Mouse (Mus musculus) G1E (cell line): ENCODE results near the gene Lct. TPM values are rescaled to one million over a fixed set of nuclear protein-coding genes. Genes with fewer than 3 reads are reported as not detected.

ENCODE experiments used
- ATAC-seq: 2 replicates; pipeline ENCODE4 v1.8.0; 2016; ENCODE audit warnings: mild to moderate bottlenecking; ENCODE audit not compliant: insufficient number of reproducible peaks, poor library complexity, low FRiP score, severe bottlenecking; ENCODE audit errors: extremely low read depth
- DNase-seq: peaks from one replicate; pipeline ENCODE4 v3.0.0; 2012; ENCODE audit warnings: low spot score
- H3K27me3 ChIP-seq: 2 replicates; pipeline ENCODE4 v1.6.1; 2012; ENCODE audit warnings: mild to moderate bottlenecking, low read length, inconsistent platforms; ENCODE audit not compliant: insufficient read depth
- H3K36me3 ChIP-seq: replicated peaks from 2 replicates; pipeline ENCODE3; 2012; ENCODE audit warnings: mild to moderate bottlenecking, inconsistent platforms
- H3K4me1 ChIP-seq: 2 replicates; pipeline ENCODE4 v1.6.1; 2012; ENCODE audit warnings: low read depth, low read length, inconsistent platforms, mixed read lengths; ENCODE audit not compliant: insufficient read depth
- H3K4me3 ChIP-seq: 2 replicates; pipeline ENCODE4 v1.5.1; 2012; ENCODE audit warnings: low read depth, mild to moderate bottlenecking, inconsistent platforms, low read length, moderate library complexity, mixed read lengths
- H3K9me3 ChIP-seq: replicated peaks from 2 replicates; pipeline ENCODE4 v1.6.1; 2012; ENCODE audit warnings: inconsistent platforms
- CTCF ChIP-seq: IDR thresholded peaks from 2 replicates; pipeline ENCODE4 v1.5.1; 2012; ENCODE audit warnings: low read depth, low read length, inconsistent platforms, mixed read lengths
- GATA1 ChIP-seq: IDR thresholded peaks from 2 replicates; pipeline ENCODE4 v1.6.1; 2012; ENCODE audit warnings: borderline replicate concordance, low read length, inconsistent platforms, mixed read lengths
- GATA2 ChIP-seq: IDR thresholded peaks from 2 replicates; pipeline ENCODE4 v1.6.1; 2012; ENCODE audit warnings: low read depth, low read length, inconsistent platforms, borderline replicate concordance
- POLR2AphosphoS5 ChIP-seq: IDR thresholded peaks from 2 replicates; pipeline ENCODE4 v1.6.1; 2012; ENCODE audit warnings: low read depth, low read length, inconsistent platforms; ENCODE audit not compliant: insufficient replicate concordance
- TAL1 ChIP-seq: conservative IDR thresholded peaks from 2 replicates; pipeline ENCODE4 v1.6.1; 2012; ENCODE audit warnings: low read depth, low read length, inconsistent platforms, mixed read lengths
- polyA plus RNA-seq: library from polyadenylated mRNA; stranded (reverse); fragments of >175 nt; gene quantifications from 2 replicates; pipeline ENCODE4 v1.2.3, GENCODE M21; 2012
- total RNA-seq, 2 experiments: library from RNA; stranded (forward) in 1 of 2; stranded (reverse) in 1 of 2; fragments of 200-1000 nt in 1 of 2; fragments of >200 nt in 1 of 2; fragmentation: Nextera tagmentation in 1 of 2; gene quantifications; 2 replicates each; pipeline ENCODE4 v1.2.3; 2014 to 2017

Gene Lct
- total and polyA plus RNA-seq, 3 experiments = 0.15 to 0.22 TPM; not detected in 1

GRCm38 (mm10) chr1:128243996-128244726, 84.0 kb downstream of the Lct start:
- ATAC-seq = peak; percentile 94
- Histone ChIP-seq H3K4me3 (peak overlapping the region; percentile 84), H3K36me3 (peaks cover 15% of the 10 kb centered on the region), H3K4me1 (peaks cover 26% of the 10 kb centered on the region), H3K27me3 (no peaks in the 10 kb centered on the region), H3K9me3 (no peaks in the 10 kb centered on the region)
- TF ChIP-seq TAL1 = no peak
- no peak for TF ChIP-seq GATA1
- TF ChIP-seq CTCF = no peak
- no peak for TF ChIP-seq POLR2AphosphoS5
- TF ChIP-seq GATA2 = no peak
- DNase-seq = peak; percentile 97

- Histone ChIP-seq H3K36me3 (peaks cover 19% of the 10 kb centered on the region), H3K4me3 (peak within 1 kb of the TSS; percentile 84), H3K27me3 (no peaks in the 10 kb centered on the region), H3K9me3 (no peaks in the 10 kb centered on the region), H3K4me1 (peaks cover 26% of the 10 kb centered on the region)
- ATAC-seq = no peak
- TF ChIP-seq TAL1 (no peak), GATA2 (no peak), POLR2AphosphoS5 (no peak), GATA1 (no peak), CTCF (no peak)
- DNase-seq = no peak
Observed at GRCm38 (mm10) chr1:128243627-128243995, 84.5 kb downstream of the Lct start, which contains the start of gene Ubxn4. Ubxn4 (plus strand) TSS chr1:128243964.

- no peak for ATAC-seq
- Histone ChIP-seq H3K9me3 (no peaks in the 10 kb centered on the region; the same call in 1 of the 2 replicates), H3K36me3 (peaks cover 89% of the 10 kb centered on the region), H3K4me3 (no peak overlapping the region), H3K4me1 (no peaks in the 10 kb centered on the region), H3K27me3 (no peaks in the 10 kb centered on the region)
- TF ChIP-seq GATA2 (no peak), POLR2AphosphoS5 (no peak), CTCF (no peak), TAL1 (no peak), GATA1 (no peak)
- no peak for DNase-seq
Observed at GRCm38 (mm10) chr1:128235181-128235580, 92.9 kb downstream of the Lct start.

Other genes with a start within 250 kb of the Lct start
- gene Zranb3, start 225.3 kb downstream of the Lct start, total RNA-seq (2014; fragmentation: Nextera tagmentation) = 29.3 and 31.7 TPM in 2 replicates
- gene Zranb3, start 225.3 kb downstream of the Lct start, total RNA-seq (2017) = 28.1 and 31.2 TPM in 2 replicates
- gene Zranb3, start 225.3 kb downstream of the Lct start, polyA plus RNA-seq = 0.75 and 1.9 TPM in 2 replicates
- 549 and 587 TPM in 2 replicates for gene R3hdm1, start 225.0 kb downstream of the Lct start, total RNA-seq (2014; fragmentation: Nextera tagmentation)
- gene R3hdm1, start 225.0 kb downstream of the Lct start, total RNA-seq (2017) = 88.5 and 129 TPM in 2 replicates
- gene R3hdm1, start 225.0 kb downstream of the Lct start, polyA plus RNA-seq = 192 and 208 TPM in 2 replicates
- gene Ubxn4, start 84.4 kb downstream of the Lct start, total RNA-seq (2014; fragmentation: Nextera tagmentation) = 153 and 164 TPM in 2 replicates
- gene Ubxn4, start 84.4 kb downstream of the Lct start, total RNA-seq (2017) = 152 and 163 TPM in 2 replicates
- gene Ubxn4, start 84.4 kb downstream of the Lct start, polyA plus RNA-seq = 33.5 and 33.9 TPM in 2 replicates
- 320 and 323 TPM in 2 replicates for gene Mcm6, start 31.3 kb upstream of the Lct start, total RNA-seq (2014; fragmentation: Nextera tagmentation)
- gene Mcm6, start 31.3 kb upstream of the Lct start, total RNA-seq (2017) = 443 and 444 TPM in 2 replicates
- 69.2 and 70.4 TPM in 2 replicates for gene Mcm6, start 31.3 kb upstream of the Lct start, polyA plus RNA-seq
- gene Dars, start 89.0 kb upstream of the Lct start, total RNA-seq (2014; fragmentation: Nextera tagmentation) = 435 and 457 TPM in 2 replicates
- 241 and 272 TPM in 2 replicates for gene Dars, start 89.0 kb upstream of the Lct start, total RNA-seq (2017)
- gene Dars, start 89.0 kb upstream of the Lct start, polyA plus RNA-seq = 180 and 209 TPM in 2 replicates